Comparison of ENCODE assay signal across 7 mouse cellular contexts in the genomic region with DNA sequence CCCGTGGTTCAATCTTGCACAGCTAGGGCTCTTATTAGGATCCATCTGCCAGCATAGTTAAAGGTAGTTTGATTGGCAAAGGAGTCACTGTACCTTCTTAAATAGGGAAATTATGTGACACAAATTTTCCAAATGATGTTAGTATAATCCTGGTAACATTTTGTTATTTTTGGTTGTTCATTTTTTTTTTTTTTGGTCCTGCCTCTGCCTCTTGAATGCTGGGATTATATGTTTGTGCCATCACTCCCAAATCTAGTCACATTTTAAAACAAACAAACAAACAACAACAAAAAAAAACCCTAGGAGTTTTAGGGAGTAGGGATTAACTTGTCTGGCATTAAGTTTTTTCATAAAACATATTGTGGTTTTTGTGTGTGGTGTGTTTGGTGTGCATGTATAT. TPM values are rescaled to one million over a fixed set of nuclear protein-coding genes. Genes with fewer than 3 reads are reported as not detected.
DNase-seq lines count a peak whose midpoint lies in the region; ATAC-seq and TF ChIP-seq lines count a peak whose summit lies in the region.

Gene Mrpl35, minus strand, starts transcription at position 101 of the 400 bp plus-strand sequence.

- TF ChIP-seq CTCF in C2C12 (IDR thresholded peaks at IDR 0.05; ENCODE audit: control insufficient read depth, insufficient read depth, insufficient read length) (no peak), CH12.LX (conservative IDR thresholded peaks at IDR 0.05 in 1 of 2, IDR thresholded peaks at IDR 0.05 in 1 of 2; ENCODE audit: low read depth in 2 of 2, low read length in 2 of 2) (no peak)

- H3K27ac ChIP-seq in CH12.LX (ENCODE audit: insufficient read depth, low read depth) (no peak within 1 kb of the TSS), macrophage (no peak within 1 kb of the TSS)
- H3K27ac ChIP-seq in forebrain, embryonic 14.5 days (ENCODE audit: low read depth, low read length) = no peak within 1 kb of the TSS
- H3K27ac ChIP-seq in hindbrain, embryonic 15.5 days (replicated peaks) = no peak within 1 kb of the TSS

- no peak within 1 kb of the TSS for H3ac ChIP-seq in C2C12 (ENCODE audit: control insufficient read depth, insufficient read length, low read depth)

- H3K4me3 ChIP-seq in C2C12 (ENCODE audit: insufficient read depth, poor library complexity, severe bottlenecking) = no peak within 1 kb of the TSS
- no peak within 1 kb of the TSS for H3K4me3 ChIP-seq in CH12.LX (replicated peaks in 1 of 3; ENCODE audit: low read depth in 2 of 3, low read length in 2 of 3, poor library complexity in 1 of 3)
- H3K4me3 ChIP-seq in forebrain, embryonic 14.5 days (ENCODE audit: low read depth, low read length) = no peak within 1 kb of the TSS
- no peak within 1 kb of the TSS for H3K4me3 ChIP-seq in hindbrain, embryonic 15.5 days
- H3K4me3 ChIP-seq in macrophage (ENCODE audit: inconsistent target) = no peak within 1 kb of the TSS

- no peak for DNase-seq in CH12.LX (ENCODE audit: extremely low read depth)
- DNase-seq in forebrain, embryonic 14.5 days (ENCODE audit: low spot score) = no peak
- DNase-seq in right cerebral cortex, postnatal 14 days = no peak
- no peak for DNase-seq in cerebellum, adult 11-12 months

- no peaks in the 10 kb centered on the region for H3K27me3 ChIP-seq in C2C12 (ENCODE audit: control insufficient read depth, insufficient read depth, insufficient read length)
- H3K27me3 ChIP-seq in CH12.LX (replicated peaks) = no peaks in the 10 kb centered on the region
- no peaks in the 10 kb centered on the region for H3K27me3 ChIP-seq in forebrain, embryonic 14.5 days (replicated peaks; ENCODE audit: control insufficient read depth, insufficient read depth, low read length)
- 0 out of 2 replicates have a peak, but pooled peaks cover 5% of the 10 kb centered on the region for H3K27me3 ChIP-seq in hindbrain, embryonic 15.5 days

- H3K9ac ChIP-seq in CH12.LX (ENCODE audit: insufficient read depth, low read depth) = no peak within 1 kb of the TSS
- no peak within 1 kb of the TSS for H3K9ac ChIP-seq in forebrain, embryonic 14.5 days (ENCODE audit: low read length)
- no peak within 1 kb of the TSS for H3K9ac ChIP-seq in hindbrain, embryonic 15.5 days

- dilution Hi-C loops in CH12.LX (cut with MboI; ENCODE audit: extremely low pct_ligation_motif_present, extremely low pct_unique_long_range_greater_than_20kb, low sequenced_read_pairs) = no loop called here

- no peak within 1 kb of the TSS for H3K4me2 ChIP-seq in CH12.LX (ENCODE audit: insufficient read depth, low read depth, poor library complexity, severe bottlenecking)
- no peak within 1 kb of the TSS for H3K4me2 ChIP-seq in forebrain, embryonic 14.5 days (ENCODE audit: low read length)
- no peak within 1 kb of the TSS for H3K4me2 ChIP-seq in hindbrain, embryonic 15.5 days

- H3K4me1 ChIP-seq in CH12.LX (ENCODE audit: control insufficient read depth in 1 of 2, insufficient read depth in 2 of 2) = peaks cover 2 to 19% of the 10 kb centered on the region in 2 experiments; a peak in 3 of 4 replicates
- H3K4me1 ChIP-seq in forebrain, embryonic 14.5 days (ENCODE audit: control insufficient read depth, insufficient read depth, low read length) = peaks cover 8% of the 10 kb centered on the region
- peaks cover 18% of the 10 kb centered on the region for H3K4me1 ChIP-seq in hindbrain, embryonic 15.5 days (replicated peaks)

- peaks cover 24% of the 10 kb centered on the region for H3K79me2 ChIP-seq in C2C12 (ENCODE audit: control insufficient read depth, insufficient read depth)
- H3K79me2 ChIP-seq in CH12.LX (replicated peaks; ENCODE audit: control insufficient read depth, extremely low read depth, insufficient read depth, poor library complexity, severe bottlenecking) = peaks cover 19% of the 10 kb centered on the region
- peaks cover 18% of the 10 kb centered on the region for H3K79me2 ChIP-seq in macrophage (ENCODE audit: inconsistent target)

- in situ Hi-C loops in CH12.LX (cut with MboI; ENCODE audit: low pct_ligation_motif_present, low pct_unique_long_range_greater_than_20kb, low sequenced_read_pairs) = no loop called here

- TF ChIP-seq POLR2A in CH12.LX (IDR thresholded peaks at IDR 0.05; ENCODE audit: low read depth, low read length) = no peak

- H3K36me3 ChIP-seq in C2C12 (ENCODE audit: control insufficient read depth, insufficient read depth) (no peaks in the 10 kb centered on the region), CH12.LX (replicated peaks in 1 of 2; ENCODE audit: control insufficient read depth in 1 of 2, insufficient read depth in 1 of 2, low read length in 1 of 2) (no peaks in the 10 kb centered on the region), macrophage (ENCODE audit: inconsistent target) (no peaks in the 10 kb centered on the region)
- no peaks in the 10 kb centered on the region for H3K36me3 ChIP-seq in forebrain, embryonic 14.5 days (ENCODE audit: control insufficient read depth, insufficient read depth, low read length)
- no peaks in the 10 kb centered on the region for H3K36me3 ChIP-seq in hindbrain, embryonic 15.5 days

- no peak for TF ChIP-seq RAD21 in CH12.LX (IDR thresholded peaks at IDR 0.05; ENCODE audit: low read depth, low read length)

- H3K79me3 ChIP-seq in C2C12 (ENCODE audit: low read depth) = peaks cover 10% of the 10 kb centered on the region

- TF ChIP-seq EP300 in CH12.LX (IDR thresholded peaks at IDR 0.05; ENCODE audit: low read length) = no peak

- 49% methylated on average over 1 of the region's 1 CpGs for WGBS in forebrain, embryonic 14.5 days
- WGBS in hindbrain, embryonic 15.5 days = 44% methylated on average over 1 of the region's 1 CpGs
- WGBS in macrophage (ENCODE audit: missing documents) = 25% methylated on average over 1 of the region's 1 CpGs

- no peak for ATAC-seq in forebrain, embryonic 14.5 days
- ATAC-seq in hindbrain, embryonic 15.5 days (ENCODE audit: low FRiP score, low read depth) = no peak

- no peaks in the 10 kb centered on the region for H3K9me3 ChIP-seq in CH12.LX (replicated peaks; ENCODE audit: low read length)
- no peaks in the 10 kb centered on the region for H3K9me3 ChIP-seq in forebrain, embryonic 14.5 days (replicated peaks; ENCODE audit: control insufficient read depth, low read length)
- no peaks in the 10 kb centered on the region for H3K9me3 ChIP-seq in hindbrain, embryonic 15.5 days

TF ChIP-seq in C2C12, 6 proteins besides CTCF, POLR2A, EP300 and RAD21:
- TF ChIP-seq CEBPB (IDR thresholded peaks at IDR 0.05; ENCODE audit: low read depth) (no peak), USF1 (IDR thresholded peaks at IDR 0.05; ENCODE audit: low read depth) (no peak), MYOD1 (IDR thresholded peaks at IDR 0.05; ENCODE audit: control insufficient read depth, insufficient read length, low read depth) (no peak), FOSL1 (IDR thresholded peaks at IDR 0.05; ENCODE audit: insufficient read depth, low read length, poor library complexity, severe bottlenecking) (no peak), MYOG (IDR thresholded peaks at IDR 0.05; ENCODE audit: control insufficient read depth, extremely low read depth, insufficient read length) (no peak)
TF ChIP-seq in C2C12: peak in this region for 0.

TF ChIP-seq in CH12.LX, 34 proteins besides CTCF, POLR2A, EP300 and RAD21:
- TF ChIP-seq PAX5 (IDR thresholded peaks at IDR 0.05; ENCODE audit: low read length) = no peak
- no peak for TF ChIP-seq MXI1 (IDR thresholded peaks at IDR 0.05; ENCODE audit: low read depth, low read length)
- TF ChIP-seq ETS1 (conservative IDR thresholded peaks at IDR 0.05; ENCODE audit: low read depth, low read length) = no peak
- no peak for TF ChIP-seq UBTF (IDR thresholded peaks at IDR 0.05; ENCODE audit: low read depth, low read length)
TF ChIP-seq in CH12.LX: peak in this region for 0.

RNA-seq across cellular contexts. Expression of gene Mrpl35, which starts in this region (rescaled TPM):
- polyA plus RNA-seq in C2C12 (2012; fragmentation: generic; extraction: Trizol) (19.9 TPM), CH12.LX (2012; ENCODE audit: insufficient read length, low read depth) (82.7 and 85.1 TPM in 2 replicates), macrophage (2018) (11.0 to 21.7 TPM (median 19.0 TPM) in 3 replicates)
- total RNA-seq in CH12.LX (2012; rRNA removed) (35.8 and 36.3 TPM in 2 replicates), CH12.LX (2014; rRNA removed) (54.2 and 70.2 TPM in 2 replicates)
- 44.9 and 51.5 TPM in 2 replicates for polyA plus RNA-seq in forebrain, embryonic 14.5 days (2014; fragmentation: Nextera tagmentation; extraction: Ambion mirVana)
- 39.7 and 39.8 TPM in 2 replicates for polyA plus RNA-seq in hindbrain, embryonic 15.5 days (2015; fragmentation: Nextera tagmentation; extraction: Ambion mirVana)
- total RNA-seq in macrophage (2018; cell fraction: chromatin; rRNA removed) = 1 to 10 TPM in 21 of 26 experiments, under 1 TPM in 4, not detected in 1; 0.61 to 5.6 (median 3.2) TPM
- total RNA-seq in macrophage (2018; cell fraction: cytosol; rRNA removed) = 10 to 100 TPM; 10.2 to 19.8 (median 15.1) TPM
- total RNA-seq in macrophage (2018; cell fraction: nucleus; rRNA removed) = 1 to 10 TPM in 23 of 26 experiments, under 1 TPM in 3; 0.75 to 7.9 (median 4.1) TPM
